Mouse (Mus musculus): Measurements from ENCODE around the gene Olfr532. TPM values are rescaled to one million over a fixed set of nuclear protein-coding genes. Genes with fewer than 3 reads are reported as not detected.
"Not testable (repeated sequence)": the region's sequence is repeated elsewhere in the genome, so short reads cannot be mapped to it uniquely, and the experiment has no call there.

Gene Olfr532
- polyA plus RNA-seq (2014; fragmentation: Nextera tagmentation; extraction: Ambion mirVana): not detected in 2 replicates

DNA sequence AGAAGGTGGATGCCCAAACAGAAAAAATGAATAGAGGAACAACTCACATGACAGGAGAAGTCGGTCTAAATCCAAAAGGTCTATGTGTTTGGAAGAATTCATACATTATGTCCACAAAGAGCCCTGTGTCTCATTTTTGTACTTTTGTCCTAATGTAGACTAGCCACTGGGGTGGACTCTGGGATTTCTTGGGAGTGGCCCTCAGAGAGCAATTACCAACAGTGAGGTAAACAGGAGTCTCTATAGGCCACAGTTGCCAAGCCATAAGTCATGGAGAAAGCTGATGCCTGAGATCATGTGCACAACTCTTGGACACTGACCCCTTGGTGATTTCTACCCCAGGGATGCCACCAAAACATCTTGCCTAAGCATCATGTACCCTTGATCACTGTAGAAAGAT is at the start of gene Olfr532:
Olfr532 (minus strand) TSS at position 101 of the 400 bp plus-strand sequence.
- no peaks in the 10 kb centered on the region for H3K36me3 ChIP-seq (replicated peaks; ENCODE audit: control insufficient read depth, insufficient read depth)
- H3K4me1 ChIP-seq (replicated peaks; ENCODE audit: control insufficient read depth, insufficient read depth, low read length): no peaks in the 10 kb centered on the region
- H3K4me2 ChIP-seq (replicated peaks): no peak within 1 kb of the TSS
- H3K4me3 ChIP-seq (replicated peaks; ENCODE audit: low read length): no peak within 1 kb of the TSS
- no peaks in the 10 kb centered on the region for H3K27me3 ChIP-seq (ENCODE audit: control insufficient read depth, insufficient read depth, low read length)
- WGBS: 96% methylated on average over 1 of the region's 1 CpGs
- ATAC-seq (ENCODE audit: low FRiP score) (no peak), DNase-seq (ENCODE audit: low spot score) (no peak)
- H3K9ac ChIP-seq: no peak within 1 kb of the TSS
- no peaks in the 10 kb centered on the region for H3K9me3 ChIP-seq (ENCODE audit: control insufficient read depth, low read length)
- H3K27ac ChIP-seq: no peak within 1 kb of the TSS

DNA sequence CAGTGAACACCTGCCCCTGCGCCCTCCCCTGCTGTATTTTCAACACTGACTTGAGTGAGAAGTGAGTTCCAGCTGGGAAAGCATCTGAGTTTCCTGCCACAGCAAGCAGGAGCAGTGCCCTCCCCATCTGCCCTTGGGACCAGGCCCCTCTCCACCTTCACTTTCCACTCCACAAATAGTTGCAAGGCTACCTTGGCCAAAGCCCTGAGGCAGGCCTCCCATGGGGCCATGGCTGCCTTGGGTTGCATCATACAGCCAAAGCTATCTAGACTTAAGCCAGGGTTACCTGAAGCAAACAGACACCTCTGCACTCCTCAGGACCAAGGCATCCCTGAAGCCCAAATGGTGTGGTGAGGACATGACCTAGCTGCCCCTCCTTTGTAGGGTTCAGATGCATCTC is 41.6 kb upstream of the Olfr532 start, which contains the start of gene Olfr533:
Olfr533 (plus strand) TSS at position 301 of the 400 bp plus-strand sequence.
- H3K9me3 ChIP-seq (ENCODE audit: control insufficient read depth, low read length); H3K4me1 ChIP-seq (replicated peaks; ENCODE audit: control insufficient read depth, insufficient read depth, low read length); H3K27ac ChIP-seq; H3K4me2 ChIP-seq (replicated peaks); H3K9ac ChIP-seq; ATAC-seq (ENCODE audit: low FRiP score); H3K4me3 ChIP-seq (replicated peaks; ENCODE audit: low read length); H3K27me3 ChIP-seq (ENCODE audit: control insufficient read depth, insufficient read depth, low read length); DNase-seq (ENCODE audit: low spot score); H3K36me3 ChIP-seq (replicated peaks; ENCODE audit: control insufficient read depth, insufficient read depth): not testable (repeated sequence)
- 80% methylated on average over 1 of the region's 1 CpGs for WGBS

DNA sequence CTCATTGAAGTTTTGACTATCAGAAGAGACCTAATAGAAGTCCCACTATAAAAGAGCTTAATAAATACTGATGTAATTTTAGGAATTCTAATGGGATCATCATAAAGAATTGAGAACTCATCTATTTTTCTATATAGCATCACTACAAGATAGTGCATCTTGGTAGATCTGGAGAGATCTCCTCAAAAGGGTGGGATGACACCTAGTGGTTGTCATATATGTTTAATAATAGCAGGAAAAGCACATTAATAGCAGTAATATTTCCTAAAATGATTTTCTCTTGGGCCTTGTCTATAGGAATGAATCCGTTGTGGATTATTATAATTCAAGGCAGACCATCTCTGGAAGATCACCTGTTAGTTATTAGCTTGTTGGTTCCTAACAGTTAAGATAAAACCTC is 21.7 kb upstream of the Olfr532 start:
- 88% methylated on average over 1 of the region's 1 CpGs for WGBS
- no peak for DNase-seq (ENCODE audit: low spot score)

DNA sequence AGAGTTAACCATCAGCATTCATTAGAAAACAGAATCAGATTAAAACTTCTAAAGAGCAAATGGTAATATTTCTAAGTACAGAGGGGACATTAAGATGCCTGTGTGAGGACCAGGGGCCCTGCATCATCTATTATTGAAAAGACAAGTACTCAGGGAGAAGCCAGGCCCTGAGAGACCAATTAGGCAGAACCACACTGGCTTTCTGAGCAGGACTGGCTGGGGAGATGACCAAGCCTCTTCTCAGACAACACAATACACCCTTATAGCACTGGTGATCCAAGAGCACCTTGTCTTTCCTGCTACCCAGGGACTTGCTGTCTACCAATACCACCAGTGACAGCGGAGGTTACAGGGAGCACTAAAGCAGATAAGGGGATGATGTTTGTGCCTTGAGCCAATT is 18.6 kb downstream of the Olfr532 start, which contains the start of gene Olfr531:
Olfr531 (minus strand) TSS at position 101 of the 400 bp plus-strand sequence.
- no peak for ATAC-seq (ENCODE audit: low FRiP score)
- no peak within 1 kb of the TSS for H3K4me3 ChIP-seq (replicated peaks; ENCODE audit: low read length)
- no peak for DNase-seq (ENCODE audit: low spot score)
- H3K9me3 ChIP-seq (ENCODE audit: control insufficient read depth, low read length): peaks cover under 1% of the 10 kb centered on the region; the same call in 1 of the 2 replicates
- H3K4me2 ChIP-seq (replicated peaks): no peak within 1 kb of the TSS
- no peaks in the 10 kb centered on the region for H3K36me3 ChIP-seq (replicated peaks; ENCODE audit: control insufficient read depth, insufficient read depth)
- 88% methylated on average over 1 of the region's 1 CpGs for WGBS
- no peak within 1 kb of the TSS for H3K9ac ChIP-seq
- no peak within 1 kb of the TSS for H3K27ac ChIP-seq
- H3K4me1 ChIP-seq (replicated peaks; ENCODE audit: control insufficient read depth, insufficient read depth, low read length): no peaks in the 10 kb centered on the region
- H3K27me3 ChIP-seq (ENCODE audit: control insufficient read depth, insufficient read depth, low read length): no peaks in the 10 kb centered on the region

More for the DNA sequence above, 21.7 kb upstream of the Olfr532 start:
- ATAC-seq (ENCODE audit: low FRiP score): no peak
- Histone ChIP-seq H3K4me1 (replicated peaks; ENCODE audit: control insufficient read depth, insufficient read depth, low read length) (no peaks in the 10 kb centered on the region), H3K27me3 (ENCODE audit: control insufficient read depth, insufficient read depth, low read length) (no peaks in the 10 kb centered on the region), H3K9me3 (ENCODE audit: control insufficient read depth, low read length) (no peaks in the 10 kb centered on the region), H3K9ac (no peak overlapping the region), H3K4me3 (replicated peaks; ENCODE audit: low read length) (no peak overlapping the region), H3K27ac (no peak overlapping the region), H3K36me3 (replicated peaks; ENCODE audit: control insufficient read depth, insufficient read depth) (no peaks in the 10 kb centered on the region), H3K4me2 (replicated peaks) (no peak overlapping the region)

DNA sequence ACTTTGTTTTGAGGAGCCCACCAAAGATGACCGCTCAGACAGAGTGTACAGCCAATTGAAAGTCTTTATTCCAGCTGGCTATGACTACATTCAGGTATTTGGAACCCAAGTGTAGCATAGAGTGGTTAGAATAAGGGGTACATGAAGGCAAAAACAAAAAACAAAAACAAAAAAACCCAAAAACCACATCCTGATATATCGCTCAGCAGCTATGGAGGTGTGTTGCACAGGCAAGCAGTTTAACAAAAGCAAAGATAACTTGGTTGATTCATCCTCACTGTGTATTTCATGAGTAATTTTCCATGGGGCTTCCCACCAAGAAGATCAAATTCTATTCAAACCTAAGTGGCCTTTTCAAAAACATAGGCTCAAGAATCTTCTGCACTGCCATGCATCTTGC is 44.5 kb downstream of the Olfr532 start:
- DNase-seq (ENCODE audit: low spot score) (no peak), ATAC-seq (ENCODE audit: low FRiP score) (no peak)
- Histone ChIP-seq H3K27me3 (ENCODE audit: control insufficient read depth, insufficient read depth, low read length) (no peaks in the 10 kb centered on the region), H3K9me3 (ENCODE audit: control insufficient read depth, low read length) (no peaks in the 10 kb centered on the region), H3K4me3 (replicated peaks; ENCODE audit: low read length) (no peak overlapping the region), H3K9ac (no peak overlapping the region), H3K4me2 (replicated peaks) (no peak overlapping the region), H3K36me3 (replicated peaks; ENCODE audit: control insufficient read depth, insufficient read depth) (no peaks in the 10 kb centered on the region), H3K4me1 (replicated peaks; ENCODE audit: control insufficient read depth, insufficient read depth, low read length) (no peaks in the 10 kb centered on the region), H3K27ac (no peak overlapping the region)
- 95% methylated on average over 2 of the region's 2 CpGs for WGBS

DNA sequence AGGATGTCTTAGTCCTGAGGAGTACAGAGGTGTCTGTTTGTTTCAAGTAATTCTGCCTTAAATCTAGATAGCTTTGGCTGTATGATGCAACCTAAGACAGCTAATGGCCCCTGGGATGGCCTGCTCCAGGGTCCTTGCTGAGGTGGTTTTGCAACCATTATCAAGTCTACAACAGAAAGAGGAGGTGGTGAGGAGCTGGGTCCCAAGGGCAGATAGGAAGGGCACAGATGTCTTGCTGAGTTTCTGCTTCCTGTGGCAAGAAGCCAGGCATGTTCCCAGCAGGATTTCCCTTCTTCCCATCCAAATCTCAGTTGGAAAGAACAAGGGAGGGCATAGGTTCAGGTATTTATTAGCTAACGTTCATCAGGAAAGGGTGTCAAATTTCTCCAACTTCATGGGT is 45.2 kb downstream of the Olfr532 start, which contains the start of gene Olfr530:
Olfr530 (minus strand) TSS at position 101 of the 400 bp plus-strand sequence.
- no peaks in the 10 kb centered on the region for H3K9me3 ChIP-seq (ENCODE audit: control insufficient read depth, low read length)
- no peak within 1 kb of the TSS for H3K4me2 ChIP-seq (replicated peaks)
- DNase-seq (ENCODE audit: low spot score) (no peak), ATAC-seq (ENCODE audit: low FRiP score) (no peak)
- no peaks in the 10 kb centered on the region for H3K4me1 ChIP-seq (replicated peaks; ENCODE audit: control insufficient read depth, insufficient read depth, low read length)
- H3K36me3 ChIP-seq (replicated peaks; ENCODE audit: control insufficient read depth, insufficient read depth): no peaks in the 10 kb centered on the region
- WGBS: 54% methylated on average over 1 of the region's 1 CpGs
- no peaks in the 10 kb centered on the region for H3K27me3 ChIP-seq (ENCODE audit: control insufficient read depth, insufficient read depth, low read length)
- H3K27ac ChIP-seq: no peak within 1 kb of the TSS
- H3K9ac ChIP-seq: no peak within 1 kb of the TSS
- H3K4me3 ChIP-seq (replicated peaks; ENCODE audit: low read length): no peak within 1 kb of the TSS

DNA sequence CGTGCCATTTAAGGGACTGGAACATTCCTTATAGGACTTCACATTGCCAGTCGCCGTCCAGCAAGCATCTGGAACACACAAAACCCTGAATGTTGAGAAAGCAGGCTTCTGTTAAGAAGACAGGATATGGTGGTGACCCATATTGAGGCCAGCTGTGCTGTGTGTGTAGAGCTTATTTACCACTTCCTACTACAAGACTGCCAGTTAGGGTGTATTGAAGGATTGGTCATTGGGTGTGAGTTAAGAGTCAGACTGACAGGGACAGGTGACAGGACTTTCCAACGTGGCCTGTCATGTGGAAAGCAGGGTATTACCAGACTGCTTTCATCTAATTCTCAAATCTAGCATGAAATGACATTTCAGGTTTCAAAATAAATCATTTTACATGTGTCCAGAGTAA is 47.1 kb downstream of the Olfr532 start:
- Histone ChIP-seq H3K9ac (no peak overlapping the region), H3K4me2 (replicated peaks) (no peak overlapping the region), H3K4me3 (replicated peaks; ENCODE audit: low read length) (no peak overlapping the region), H3K36me3 (replicated peaks; ENCODE audit: control insufficient read depth, insufficient read depth) (no peaks in the 10 kb centered on the region), H3K27me3 (ENCODE audit: control insufficient read depth, insufficient read depth, low read length) (no peaks in the 10 kb centered on the region), H3K27ac (no peak overlapping the region), H3K4me1 (replicated peaks; ENCODE audit: control insufficient read depth, insufficient read depth, low read length) (no peaks in the 10 kb centered on the region), H3K9me3 (ENCODE audit: control insufficient read depth, low read length) (no peaks in the 10 kb centered on the region)
- DNase-seq (ENCODE audit: low spot score) (no peak), ATAC-seq (ENCODE audit: low FRiP score) (no peak)
- 80% methylated on average over 4 of the region's 4 CpGs for WGBS

Other genes starting within 250 kb of the Olfr532 start
- not detected in 2 replicates for gene Olfr523, start 248.4 kb downstream of the Olfr532 start, polyA plus RNA-seq (2014; fragmentation: Nextera tagmentation; extraction: Ambion mirVana)
- not detected in 2 replicates for gene Olfr524, start 215.7 kb downstream of the Olfr532 start, polyA plus RNA-seq (2014; fragmentation: Nextera tagmentation; extraction: Ambion mirVana)
- not detected in 2 replicates for gene Cd163l1, start 203.4 kb downstream of the Olfr532 start, polyA plus RNA-seq (2014; fragmentation: Nextera tagmentation; extraction: Ambion mirVana)
- gene 5830411N06Rik, start 174.4 kb downstream of the Olfr532 start, polyA plus RNA-seq (2014; fragmentation: Nextera tagmentation; extraction: Ambion mirVana): not detected in 2 replicates
- gene Olfr525, start 100.8 kb downstream of the Olfr532 start, polyA plus RNA-seq (2014; fragmentation: Nextera tagmentation; extraction: Ambion mirVana): not detected in 2 replicates
- not detected in 2 replicates for gene Olfr527, start 87.6 kb downstream of the Olfr532 start, polyA plus RNA-seq (2014; fragmentation: Nextera tagmentation; extraction: Ambion mirVana)
- not detected in 2 replicates for gene Olfr60, start 60.0 kb downstream of the Olfr532 start, polyA plus RNA-seq (2014; fragmentation: Nextera tagmentation; extraction: Ambion mirVana)
- gene Olfr530, start 45.3 kb downstream of the Olfr532 start, polyA plus RNA-seq (2014; fragmentation: Nextera tagmentation; extraction: Ambion mirVana): not detected in 2 replicates
- gene Olfr531, start 18.7 kb downstream of the Olfr532 start, polyA plus RNA-seq (2014; fragmentation: Nextera tagmentation; extraction: Ambion mirVana): not detected in 2 replicates
- gene Olfr533, start 41.7 kb upstream of the Olfr532 start, polyA plus RNA-seq (2014; fragmentation: Nextera tagmentation; extraction: Ambion mirVana): not detected in 2 replicates
- gene Olfr535, start 62.6 kb upstream of the Olfr532 start, polyA plus RNA-seq (2014; fragmentation: Nextera tagmentation; extraction: Ambion mirVana): not detected in 2 replicates
- not detected in 2 replicates for gene Olfr536, start 85.8 kb upstream of the Olfr532 start, polyA plus RNA-seq (2014; fragmentation: Nextera tagmentation; extraction: Ambion mirVana)
- gene Olfr538, start 146.2 kb upstream of the Olfr532 start, polyA plus RNA-seq (2014; fragmentation: Nextera tagmentation; extraction: Ambion mirVana): not detected in 2 replicates
- 0.03 TPM in 1 of 2 replicates, not detected in the other for gene Olfr46, start 179.6 kb upstream of the Olfr532 start, polyA plus RNA-seq (2014; fragmentation: Nextera tagmentation; extraction: Ambion mirVana)
- gene Olfr61, start 207.3 kb upstream of the Olfr532 start, polyA plus RNA-seq (2014; fragmentation: Nextera tagmentation; extraction: Ambion mirVana): not detected in 2 replicates
- not detected in 2 replicates for gene Olfr53, start 224.8 kb upstream of the Olfr532 start, polyA plus RNA-seq (2014; fragmentation: Nextera tagmentation; extraction: Ambion mirVana)
- gene Olfr539, start 238.3 kb upstream of the Olfr532 start, polyA plus RNA-seq (2014; fragmentation: Nextera tagmentation; extraction: Ambion mirVana): 0.03 TPM in 1 of 2 replicates, not detected in the other

Data from hindbrain, embryonic 14.5 days (tissue).